Mouse (Mus musculus) cerebellum, adult 2 months (tissue): ENCODE data around the gene Hspa2.

Experiments used
- CTCF ChIP-seq: fragments of 200-500 bp; IDR thresholded peaks from 2 replicates; pipeline ENCODE4 v1.5.1; 2011; ENCODE audit warnings: low read depth, mild to moderate bottlenecking, control low read depth, low read length, moderate library complexity, borderline replicate concordance; ENCODE audit not compliant: insufficient read depth
- POLR2A ChIP-seq: fragments of 200-500 bp; IDR thresholded peaks from 2 replicates; pipeline ENCODE4 v1.6.1; 2011; ENCODE audit warnings: low read length, control low read depth, borderline replicate concordance; ENCODE audit not compliant: insufficient read depth

DNA sequence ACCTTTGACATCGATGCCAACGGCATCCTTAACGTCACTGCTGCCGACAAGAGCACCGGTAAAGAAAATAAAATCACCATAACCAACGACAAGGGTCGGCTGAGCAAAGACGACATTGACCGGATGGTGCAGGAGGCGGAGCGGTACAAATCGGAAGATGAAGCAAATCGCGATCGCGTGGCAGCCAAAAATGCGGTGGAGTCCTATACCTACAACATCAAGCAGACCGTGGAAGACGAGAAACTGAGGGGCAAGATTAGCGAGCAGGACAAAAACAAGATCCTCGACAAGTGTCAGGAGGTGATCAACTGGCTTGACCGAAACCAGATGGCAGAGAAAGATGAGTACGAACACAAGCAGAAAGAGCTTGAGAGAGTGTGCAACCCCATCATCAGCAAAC is 2.0 kb downstream of the Hspa2 start:
- TF ChIP-seq CTCF (no peak), POLR2A (no peak)
